Mouse (Mus musculus): ENCODE data around the gene Gm8104.
"Not testable (repeated sequence)": the region's sequence is repeated elsewhere in the genome, so short reads cannot be mapped to it uniquely, and the experiment has no call there.

The Gm8104 gene

DNA sequence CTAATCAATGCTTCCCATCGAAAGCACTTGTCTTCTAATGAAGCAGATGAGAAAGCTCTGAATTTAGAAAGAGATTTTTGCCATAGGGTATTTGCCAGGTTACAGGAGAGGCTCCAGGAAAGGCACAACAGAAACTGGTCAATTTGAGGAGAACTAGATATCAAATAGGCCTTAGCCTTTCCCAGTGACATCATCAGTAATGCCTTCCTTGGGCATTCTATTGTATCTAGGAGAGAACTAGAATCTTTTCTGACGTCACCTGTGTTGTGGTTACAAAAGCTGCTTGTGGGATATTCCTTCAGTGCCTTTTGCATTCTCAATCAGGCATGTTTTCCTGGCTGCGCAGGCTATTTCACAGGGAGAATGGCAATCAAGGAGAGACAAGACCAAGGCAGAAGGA, at the start of gene Gm8104:
Gene Gm8104, plus strand, starts transcription at position 301 of the 400 bp plus-strand sequence.
- DNase-seq (ENCODE audit: low spot score in 2 of 2) = not testable (repeated sequence)

DNA sequence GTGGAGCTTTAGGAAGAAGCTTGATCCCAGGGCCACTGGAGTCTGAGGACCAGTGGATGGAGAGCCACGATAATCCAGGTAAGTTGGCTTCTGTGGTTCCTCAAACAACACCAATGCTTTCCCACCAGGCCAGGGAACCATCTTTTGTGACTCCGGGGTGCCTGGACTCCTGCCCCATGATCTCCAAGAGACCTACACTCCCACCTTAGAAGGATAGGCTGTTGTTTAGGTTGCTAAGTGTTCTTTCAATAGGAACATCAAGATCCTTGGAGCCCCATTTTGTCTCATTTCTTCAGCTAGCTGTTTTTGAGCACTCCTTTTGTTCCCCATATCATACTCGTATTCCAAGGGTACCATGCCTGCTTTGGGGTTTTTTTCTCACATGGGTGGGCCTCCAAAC, 42.3 kb upstream of the Gm8104 start:
- not testable (repeated sequence) for DNase-seq (ENCODE audit: low spot score in 2 of 2)

DNA sequence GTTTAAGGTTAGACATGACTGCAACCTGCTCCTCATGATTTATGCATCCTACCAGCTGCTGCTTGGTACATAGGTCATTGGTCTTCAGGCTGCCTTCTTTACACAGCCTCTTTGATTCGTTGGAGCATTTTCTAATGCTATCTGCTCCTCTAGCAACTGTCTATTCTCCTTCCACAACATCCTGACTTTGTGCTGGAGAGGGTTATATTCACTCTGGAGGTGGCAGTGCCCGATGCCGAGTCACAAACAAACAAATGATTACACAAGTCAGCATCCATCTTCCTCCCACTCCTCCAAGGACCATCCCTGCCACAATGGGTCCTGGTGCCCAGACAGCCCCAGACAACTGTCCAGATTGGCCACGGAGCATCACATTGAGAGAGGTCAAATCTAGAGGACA, 40.2 kb upstream of the Gm8104 start:
- DNase-seq (ENCODE audit: low spot score in 2 of 2) = not testable (repeated sequence)

DNA sequence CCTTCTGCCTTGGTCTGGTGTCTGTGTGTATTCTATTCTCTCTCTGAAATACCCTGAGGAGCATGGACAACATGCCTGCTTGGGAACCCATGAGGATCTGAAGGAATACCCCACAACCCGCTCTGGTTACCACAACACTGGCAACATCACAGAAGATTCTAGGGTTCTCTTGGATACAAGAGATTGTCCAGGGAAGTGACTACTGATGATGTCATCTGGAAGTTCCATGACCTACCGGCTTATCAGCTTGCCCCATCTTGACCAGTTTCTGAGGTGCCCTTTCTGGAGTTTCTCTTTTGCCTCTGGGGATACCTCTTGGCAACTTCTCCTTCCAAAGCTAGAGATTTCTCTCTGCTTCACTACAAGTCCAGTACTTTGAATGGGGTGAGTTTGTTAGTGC, 23.9 kb upstream of the Gm8104 start, which contains the start of gene Gm8094:
Gene Gm8094, minus strand, starts transcription at position 101 of the 400 bp plus-strand sequence.
- DNase-seq (ENCODE audit: low spot score in 2 of 2) = not testable (repeated sequence)

DNA sequence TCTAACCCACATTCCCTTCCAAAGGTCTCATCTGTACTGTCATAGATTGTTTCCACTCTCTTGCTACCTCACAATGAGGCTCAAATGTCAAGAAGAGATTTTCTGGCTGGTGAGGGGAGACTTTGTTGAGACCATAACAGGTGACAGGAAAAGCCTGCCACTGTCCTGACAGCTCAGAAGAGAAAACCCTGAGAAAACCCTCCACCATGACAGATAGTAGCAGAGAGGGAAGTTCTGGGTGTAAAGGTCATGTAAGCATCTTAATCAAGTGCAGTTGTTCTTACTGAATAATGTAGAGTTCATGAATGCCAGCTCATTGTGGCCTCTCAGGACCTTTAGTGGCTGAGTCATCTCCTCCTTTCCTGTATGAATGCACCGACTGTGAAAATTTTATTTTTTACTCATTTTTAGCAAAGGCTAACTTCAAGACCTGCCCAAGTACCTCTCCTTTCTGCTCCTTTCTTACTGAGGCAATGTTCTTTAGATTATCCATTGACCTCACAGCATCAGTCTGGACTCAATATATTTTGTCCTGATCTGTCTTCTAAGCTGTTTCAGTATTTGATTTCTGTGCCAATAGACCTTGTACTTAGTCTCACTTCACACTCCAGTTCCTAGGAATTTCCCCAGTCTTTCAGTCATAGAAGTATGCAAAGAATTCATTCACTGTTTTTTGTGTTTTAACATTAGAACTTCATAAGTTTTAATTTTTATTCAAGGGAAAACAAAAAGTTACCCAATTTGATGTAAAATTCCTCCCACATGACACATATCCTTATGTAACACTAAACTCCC, 15.3 kb upstream of the Gm8104 start:
- DNase-seq (ENCODE audit: low spot score in 2 of 2) = peak in 1 of 2 experiments; percentile 18

DNA sequence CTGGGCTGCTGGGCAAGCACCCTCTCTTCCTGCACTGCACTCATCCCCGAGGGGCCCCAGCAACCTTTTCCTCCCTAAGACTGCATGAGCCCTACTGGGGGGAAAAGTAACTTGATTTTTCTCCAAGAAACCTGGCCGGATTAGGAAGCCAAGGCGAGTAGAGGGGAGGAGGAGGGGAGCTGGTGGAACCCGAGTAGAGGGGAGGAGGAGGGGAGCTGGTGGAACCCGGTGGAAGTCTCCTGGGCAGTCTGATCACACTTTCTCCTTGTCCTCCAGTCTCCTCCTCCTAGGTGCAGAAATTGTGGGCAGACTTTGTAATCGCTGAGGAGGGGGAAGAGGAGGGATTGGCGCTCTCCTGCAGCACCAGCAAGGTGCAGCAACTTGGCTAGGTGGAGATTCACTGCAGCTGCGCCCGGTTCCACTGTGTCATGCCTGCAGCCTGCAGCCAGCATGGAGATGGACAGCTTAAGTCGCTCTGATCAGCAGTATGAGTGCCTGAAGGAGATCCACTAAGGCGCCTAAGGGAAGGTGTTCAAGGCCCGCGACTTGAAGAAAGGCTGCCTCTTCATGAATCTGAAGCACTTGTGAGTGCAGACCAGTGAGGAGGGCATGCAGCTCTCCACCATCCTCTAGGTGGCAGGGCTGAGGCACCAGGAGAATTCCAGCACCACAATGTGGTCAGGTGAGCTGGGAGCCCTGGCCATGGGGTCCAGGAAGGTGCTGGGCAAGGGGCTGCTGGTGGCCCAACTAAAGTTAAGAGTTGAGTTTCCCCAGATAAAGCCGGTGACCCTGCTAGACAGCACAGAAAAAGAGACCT, 11.1 kb upstream of the Gm8104 start:
- DNase-seq (ENCODE audit: low spot score in 2 of 2) = not testable (repeated sequence)

DNA sequence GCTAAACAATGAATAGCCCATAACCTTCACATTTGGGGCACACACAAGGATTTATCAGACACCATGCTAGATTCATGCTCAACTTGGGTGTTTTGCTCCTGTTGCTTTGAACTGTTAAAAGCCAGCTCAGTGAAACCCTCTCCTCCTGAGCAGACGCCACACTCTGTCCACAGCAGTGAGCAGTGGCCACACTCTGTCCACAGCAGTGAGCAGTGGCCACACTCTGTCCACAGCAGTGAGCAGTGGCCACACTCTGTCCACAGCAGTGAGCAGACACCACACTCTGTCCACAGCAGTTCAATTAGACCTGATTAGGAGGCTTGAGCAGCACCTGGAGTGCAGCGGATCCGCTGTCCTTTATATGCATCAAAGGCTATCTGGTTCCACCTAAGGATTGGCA, 19.3 kb downstream of the Gm8104 start:
- not testable (repeated sequence) for DNase-seq (ENCODE audit: low spot score in 2 of 2)

DNA sequence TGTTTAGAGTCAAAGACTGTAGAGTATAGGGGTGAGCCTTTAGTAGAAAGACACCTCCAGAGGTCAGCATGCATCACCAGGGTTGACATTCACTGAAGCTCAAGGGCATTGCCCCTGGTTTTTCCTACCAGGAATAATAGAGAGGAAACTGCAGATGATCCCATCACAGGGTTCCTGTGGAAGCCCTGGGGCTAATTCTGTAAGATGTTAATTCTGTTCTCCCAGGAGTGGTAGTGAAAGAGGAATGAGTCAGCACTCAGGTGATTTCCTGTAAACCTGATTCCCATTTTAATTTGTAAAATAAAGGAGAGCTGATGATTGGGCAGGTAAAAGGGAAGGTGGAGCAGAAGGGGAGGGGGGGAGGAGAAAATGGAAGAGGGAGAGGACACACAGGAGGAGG, 25.9 kb downstream of the Gm8104 start:
- not testable (repeated sequence) for DNase-seq (ENCODE audit: low spot score in 2 of 2)
